Mouse (Mus musculus): ENCODE results near the gene Bmp5. TPM values are rescaled to one million over a fixed set of nuclear protein-coding genes. Genes with fewer than 3 reads are reported as not detected.

The Bmp5 gene
- polyA plus RNA-seq, 1 experiment from 2014 or later: 4.1 TPM

GRCm38 (mm10) chr9:75910112-75910799 is 135.1 kb downstream of the Bmp5 start:
- Histone ChIP-seq H3K27ac (no peak overlapping the region), H3K4me3 (replicated peaks) (no peak overlapping the region), H3K4me2 (no peak overlapping the region), H3K9me3 (no peaks in the 10 kb centered on the region), H3K4me1 (no peaks in the 10 kb centered on the region), H3K9ac (no peak overlapping the region), H3K36me3 (replicated peaks) (no peaks in the 10 kb centered on the region), H3K27me3 (no peaks in the 10 kb centered on the region)
- ATAC-seq (ENCODE audit: low FRiP score): no peak
- 65% methylated on average over 7 of the region's 7 CpGs for WGBS

- no peaks in the 10 kb centered on the region for H3K4me1 ChIP-seq
- H3K4me2 ChIP-seq: no peak overlapping the region
- ATAC-seq (ENCODE audit: low FRiP score): no peak
- no peaks in the 10 kb centered on the region for H3K9me3 ChIP-seq
- H3K36me3 ChIP-seq (replicated peaks): no peaks in the 10 kb centered on the region
- no peak overlapping the region for H3K9ac ChIP-seq
- no peak overlapping the region for H3K27ac ChIP-seq
- H3K4me3 ChIP-seq (replicated peaks): no peak overlapping the region
- H3K27me3 ChIP-seq: no peaks in the 10 kb centered on the region
- 67% methylated on average over 7 of the region's 7 CpGs for WGBS
Observed at GRCm38 (mm10) chr9:75911542-75911941, 136.4 kb downstream of the Bmp5 start.

GRCm38 (mm10) chr9:75916027-75916426 is 140.9 kb downstream of the Bmp5 start:
- H3K4me1 ChIP-seq: no peaks in the 10 kb centered on the region
- H3K4me2 ChIP-seq: no peak overlapping the region
- no peak overlapping the region for H3K27ac ChIP-seq
- no peak for ATAC-seq (ENCODE audit: low FRiP score)
- H3K9ac ChIP-seq: no peak overlapping the region
- 53% methylated on average over 2 of the region's 2 CpGs for WGBS
- no peaks in the 10 kb centered on the region for H3K9me3 ChIP-seq
- no peaks in the 10 kb centered on the region for H3K36me3 ChIP-seq (replicated peaks)
- no peak overlapping the region for H3K4me3 ChIP-seq (replicated peaks)
- no peaks in the 10 kb centered on the region for H3K27me3 ChIP-seq

GRCm38 (mm10) chr9:75927196-75927880 is 152.2 kb downstream of the Bmp5 start:
- no peak for ATAC-seq (ENCODE audit: low FRiP score)
- no peaks in the 10 kb centered on the region for H3K4me1 ChIP-seq
- 66% methylated on average over 11 of the region's 11 CpGs for WGBS
- H3K4me3 ChIP-seq (replicated peaks): no peak overlapping the region
- no peaks in the 10 kb centered on the region for H3K27me3 ChIP-seq
- H3K9me3 ChIP-seq: no peaks in the 10 kb centered on the region
- H3K9ac ChIP-seq: no peak overlapping the region
- no peak overlapping the region for H3K27ac ChIP-seq
- H3K4me2 ChIP-seq: no peak overlapping the region
- H3K36me3 ChIP-seq (replicated peaks): no peaks in the 10 kb centered on the region

- Histone ChIP-seq H3K27me3 (no peaks in the 10 kb centered on the region), H3K27ac (no peak overlapping the region), H3K4me2 (no peak overlapping the region), H3K36me3 (replicated peaks) (no peaks in the 10 kb centered on the region), H3K4me1 (no peaks in the 10 kb centered on the region), H3K4me3 (replicated peaks) (no peak overlapping the region), H3K9ac (no peak overlapping the region), H3K9me3 (no peaks in the 10 kb centered on the region)
- ATAC-seq (ENCODE audit: low FRiP score): no peak
- 89% methylated on average over 5 of the region's 5 CpGs for WGBS
Observed at GRCm38 (mm10) chr9:75928068-75928467, 152.9 kb downstream of the Bmp5 start.

- Histone ChIP-seq H3K4me2 (no peak overlapping the region), H3K9ac (no peak overlapping the region), H3K36me3 (replicated peaks) (no peaks in the 10 kb centered on the region), H3K27ac (no peak overlapping the region), H3K27me3 (no peaks in the 10 kb centered on the region), H3K4me1 (no peaks in the 10 kb centered on the region), H3K9me3 (no peaks in the 10 kb centered on the region), H3K4me3 (replicated peaks) (no peak overlapping the region)
- 80% methylated on average over 3 of the region's 3 CpGs for WGBS
- no peak for ATAC-seq (ENCODE audit: low FRiP score)
Observed at GRCm38 (mm10) chr9:75944663-75945062, 169.5 kb downstream of the Bmp5 start.

Small RNAs within 50 kb of the gene (microRNA-seq; reads per million reads assigned to microRNA genes)
- not detected for gene Gm44355

Other genes starting within 250 kb of the Bmp5 start
- gene Tmod3, start 215.7 kb upstream of the Bmp5 start, polyA plus RNA-seq (2016; fragmentation: Nextera tagmentation; extraction: Ambion mirVana): 101 and 103 TPM in 2 replicates
- 112 and 121 TPM in 2 replicates for gene Tmod2, start 164.0 kb upstream of the Bmp5 start, polyA plus RNA-seq (2016; fragmentation: Nextera tagmentation; extraction: Ambion mirVana)
- gene Lysmd2, start 149.6 kb upstream of the Bmp5 start, polyA plus RNA-seq (2016; fragmentation: Nextera tagmentation; extraction: Ambion mirVana): 13.8 and 15.5 TPM in 2 replicates
- 65.0 and 81.2 TPM in 2 replicates for gene Scg3, start 91.3 kb upstream of the Bmp5 start, polyA plus RNA-seq (2016; fragmentation: Nextera tagmentation; extraction: Ambion mirVana)
- 13.1 and 14.4 TPM in 2 replicates for gene Hmgcll1, start 239.5 kb downstream of the Bmp5 start, polyA plus RNA-seq (2016; fragmentation: Nextera tagmentation; extraction: Ambion mirVana)